Mouse (Mus musculus): ENCODE data around the gene Ankrd54. TPM values are rescaled to one million over a fixed set of nuclear protein-coding genes. Genes with fewer than 3 reads are reported as not detected.

Ankrd54 gene
- total and polyA plus RNA-seq, 2 experiments from 2014 or later: 45.5 to 53.5 TPM

DNA sequence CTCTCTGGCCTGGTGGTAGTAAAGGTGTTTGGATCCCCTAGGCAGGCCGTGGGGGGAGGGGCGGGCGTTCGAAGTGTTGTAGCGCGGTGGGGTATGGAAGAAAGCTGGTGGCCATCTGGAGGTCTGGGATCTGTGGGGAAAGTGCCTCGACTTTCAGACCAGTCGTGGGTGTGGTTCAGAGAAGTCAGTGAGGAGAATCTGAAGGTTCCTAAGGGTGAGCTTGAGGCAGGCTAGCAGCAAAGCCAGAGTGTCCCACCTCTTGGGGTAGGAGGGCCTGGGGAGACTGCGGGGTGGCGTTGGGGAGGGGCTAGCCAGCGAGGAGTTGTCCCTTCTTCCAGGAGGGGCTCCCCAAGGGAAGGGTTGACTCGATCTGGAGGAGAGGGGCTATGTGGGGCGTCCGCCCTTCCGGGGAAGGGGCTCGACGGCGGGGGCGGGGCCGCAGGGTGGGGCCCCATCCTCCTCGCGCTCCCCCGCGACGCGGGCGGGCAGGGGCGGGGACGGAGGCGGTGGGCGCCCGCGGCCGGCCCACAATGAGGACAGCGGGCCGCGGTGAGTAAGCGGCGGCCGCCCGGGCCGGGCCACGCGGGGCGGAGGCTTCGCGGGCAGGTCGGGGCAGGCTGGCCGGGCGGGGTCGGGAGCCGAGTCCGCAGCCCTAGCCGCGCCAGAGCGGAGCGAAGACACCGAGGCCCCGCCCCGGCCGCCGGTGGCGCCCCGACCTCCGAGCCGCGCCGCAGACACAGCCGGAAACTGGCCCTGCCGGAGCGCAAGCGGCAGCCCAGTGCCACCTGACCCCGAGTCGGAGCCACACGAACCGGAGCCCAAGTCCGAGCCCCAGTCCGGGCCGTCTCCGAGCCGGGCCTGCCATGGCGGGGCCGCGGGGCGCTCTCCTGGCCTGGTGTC is 46.0 kb upstream of the Ankrd54 start, which contains the start of gene Micall1:
Micall1 (plus strand) TSS at position 478 of the 900 bp plus-strand sequence.
- 0 out of 2 replicates have a peak, but pooled peaks cover 3% of the 10 kb centered on the region for H3K27me3 ChIP-seq (ENCODE audit: insufficient read depth, low read length)
- 0 out of 2 replicates have a peak, but pooled peaks cover 6% of the 10 kb centered on the region for H3K36me3 ChIP-seq (ENCODE audit: insufficient read depth, low read length)
- H3K4me1 ChIP-seq (ENCODE audit: insufficient read depth, low read length): peaks cover 10% of the 10 kb centered on the region; the same call in 1 of the 2 replicates
- DNase-seq (ENCODE audit: low spot score): peak; percentile 47
- H3K4me2 ChIP-seq (ENCODE audit: low read depth, low read length, poor library complexity, severe bottlenecking): peak within 1 kb of the TSS; percentile 93
- TF ChIP-seq CTCF (IDR thresholded peaks at IDR 0.05): no peak
- peak; percentile 71 for ATAC-seq (ENCODE audit: low FRiP score)
- H3K9me3 ChIP-seq (ENCODE audit: low read length): no peaks in the 10 kb centered on the region
- under 1% methylated on average over 48 of the region's 85 CpGs for whole genome bisulfite sequencing
- H3K27ac ChIP-seq (ENCODE audit: low read depth, low read length): peak within 1 kb of the TSS; percentile 82
- H3K4me3 ChIP-seq (ENCODE audit: low read depth, low read length): peak within 1 kb of the TSS; percentile 87
- H3K9ac ChIP-seq (replicated peaks; ENCODE audit: low read length, poor library complexity, severe bottlenecking): peak within 1 kb of the TSS; percentile 93

DNA sequence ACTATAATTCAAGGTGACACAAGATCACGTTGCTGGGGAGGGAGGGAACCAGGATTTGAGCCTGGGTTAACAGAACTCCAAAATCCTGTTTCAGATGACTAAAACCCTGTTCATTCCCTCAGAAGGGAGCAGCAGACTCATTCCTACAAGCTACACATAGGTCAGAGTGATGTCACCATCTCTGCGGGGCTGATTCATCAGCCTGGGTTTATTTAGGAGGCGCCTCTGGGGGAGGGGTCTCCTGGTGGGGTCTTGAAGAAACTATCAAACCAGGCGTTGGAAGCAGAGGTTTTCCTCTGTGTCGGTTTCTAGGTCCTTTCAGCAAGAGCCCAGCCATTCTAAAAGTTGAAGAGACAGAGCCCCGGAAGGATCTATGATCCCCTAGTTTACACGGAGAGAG is 45.3 kb upstream of the Ankrd54 start:
- Histone ChIP-seq H3K4me3 (ENCODE audit: low read depth, low read length) (peak overlapping the region; percentile 87; the same call in 1 of the 2 replicates), H3K9ac (replicated peaks; ENCODE audit: low read length, poor library complexity, severe bottlenecking) (no peak overlapping the region), H3K36me3 (ENCODE audit: insufficient read depth, low read length) (0 out of 2 replicates have a peak, but pooled peaks cover 3% of the 10 kb centered on the region), H3K9me3 (ENCODE audit: low read length) (no peaks in the 10 kb centered on the region), H3K4me2 (ENCODE audit: low read depth, low read length, poor library complexity, severe bottlenecking) (peak overlapping the region; percentile 93), H3K4me1 (ENCODE audit: insufficient read depth, low read length) (peaks cover 10% of the 10 kb centered on the region; the same call in 1 of the 2 replicates), H3K27ac (ENCODE audit: low read depth, low read length) (no peak overlapping the region; the same call in 1 of the 2 replicates), H3K27me3 (ENCODE audit: insufficient read depth, low read length) (0 out of 2 replicates have a peak, but pooled peaks cover 3% of the 10 kb centered on the region)
- DNase-seq (ENCODE audit: low spot score) (no peak), ATAC-seq (ENCODE audit: low FRiP score) (no peak)
- no peak for TF ChIP-seq CTCF (IDR thresholded peaks at IDR 0.05)
- 24% methylated on average over 7 of the region's 7 CpGs for WGBS

DNA sequence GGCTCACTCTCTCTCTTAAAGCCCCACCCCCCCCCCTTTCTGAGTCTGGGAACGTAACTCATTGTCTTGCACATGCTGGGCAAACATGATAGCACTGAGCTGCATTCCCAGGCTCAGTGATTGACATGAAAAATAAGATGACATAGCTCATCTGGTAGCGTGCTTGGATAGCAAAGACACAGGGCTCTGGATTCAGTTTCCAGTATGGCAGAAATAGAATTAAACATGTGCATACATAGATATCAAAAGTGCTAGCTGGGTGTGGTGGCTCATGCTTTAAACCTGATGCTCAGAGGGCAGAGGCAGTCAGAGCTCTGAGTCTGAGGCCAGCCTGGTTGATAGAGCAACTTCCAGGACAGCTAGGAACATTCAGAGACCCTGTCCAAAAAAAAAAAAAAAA is 43.1 kb upstream of the Ankrd54 start:
- H3K27me3 ChIP-seq (ENCODE audit: insufficient read depth, low read length): 0 out of 2 replicates have a peak, but pooled peaks cover 3% of the 10 kb centered on the region
- no peaks in the 10 kb centered on the region for H3K36me3 ChIP-seq (ENCODE audit: insufficient read depth, low read length)
- ATAC-seq (ENCODE audit: low FRiP score) (no peak), DNase-seq (ENCODE audit: low spot score) (no peak)
- H3K9me3 ChIP-seq (ENCODE audit: low read length): no peaks in the 10 kb centered on the region
- TF ChIP-seq CTCF (IDR thresholded peaks at IDR 0.05): no peak
- H3K4me3 ChIP-seq (ENCODE audit: low read depth, low read length): no peak overlapping the region
- no peak overlapping the region for H3K4me2 ChIP-seq (ENCODE audit: low read depth, low read length, poor library complexity, severe bottlenecking)
- 53% methylated on average over 2 of the region's 2 CpGs for WGBS
- H3K27ac ChIP-seq (ENCODE audit: low read depth, low read length): no peak overlapping the region
- H3K4me1 ChIP-seq (ENCODE audit: insufficient read depth, low read length): peaks cover 4% of the 10 kb centered on the region; the same call in 1 of the 2 replicates
- H3K9ac ChIP-seq (replicated peaks; ENCODE audit: low read length, poor library complexity, severe bottlenecking): no peak overlapping the region

DNA sequence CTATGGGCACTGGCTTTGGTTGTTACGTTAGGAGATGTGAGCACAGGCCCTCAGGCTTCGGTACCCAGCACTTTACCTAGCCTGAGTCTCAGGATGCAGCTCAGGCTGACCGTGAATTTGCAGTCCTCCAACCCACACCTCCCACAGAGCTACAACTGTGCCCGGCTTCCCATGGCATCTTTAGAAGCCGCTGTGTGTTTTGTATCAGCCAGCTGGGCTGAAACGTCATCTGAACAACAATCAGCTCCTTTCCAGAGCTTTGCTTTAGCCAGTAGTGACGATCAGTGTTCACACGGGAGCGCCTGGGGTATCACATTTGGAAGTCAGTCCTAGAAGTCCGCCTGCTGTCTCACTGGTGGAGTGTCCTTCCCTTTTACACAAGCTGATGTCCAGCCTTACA is 40.6 kb upstream of the Ankrd54 start:
- H3K9ac ChIP-seq (replicated peaks; ENCODE audit: low read length, poor library complexity, severe bottlenecking): no peak overlapping the region
- H3K27me3 ChIP-seq (ENCODE audit: insufficient read depth, low read length): 0 out of 2 replicates have a peak, but pooled peaks cover 3% of the 10 kb centered on the region
- DNase-seq (ENCODE audit: low spot score) (no peak), ATAC-seq (ENCODE audit: low FRiP score) (no peak)
- H3K27ac ChIP-seq (ENCODE audit: low read depth, low read length): no peak overlapping the region
- no peaks in the 10 kb centered on the region for H3K9me3 ChIP-seq (ENCODE audit: low read length)
- H3K4me2 ChIP-seq (ENCODE audit: low read depth, low read length, poor library complexity, severe bottlenecking): no peak overlapping the region
- no peak for TF ChIP-seq CTCF (IDR thresholded peaks at IDR 0.05)
- WGBS: 60% methylated on average over 10 of the region's 10 CpGs
- H3K36me3 ChIP-seq (ENCODE audit: insufficient read depth, low read length): no peaks in the 10 kb centered on the region
- H3K4me1 ChIP-seq (ENCODE audit: insufficient read depth, low read length): no peaks in the 10 kb centered on the region
- no peak overlapping the region for H3K4me3 ChIP-seq (ENCODE audit: low read depth, low read length)

DNA sequence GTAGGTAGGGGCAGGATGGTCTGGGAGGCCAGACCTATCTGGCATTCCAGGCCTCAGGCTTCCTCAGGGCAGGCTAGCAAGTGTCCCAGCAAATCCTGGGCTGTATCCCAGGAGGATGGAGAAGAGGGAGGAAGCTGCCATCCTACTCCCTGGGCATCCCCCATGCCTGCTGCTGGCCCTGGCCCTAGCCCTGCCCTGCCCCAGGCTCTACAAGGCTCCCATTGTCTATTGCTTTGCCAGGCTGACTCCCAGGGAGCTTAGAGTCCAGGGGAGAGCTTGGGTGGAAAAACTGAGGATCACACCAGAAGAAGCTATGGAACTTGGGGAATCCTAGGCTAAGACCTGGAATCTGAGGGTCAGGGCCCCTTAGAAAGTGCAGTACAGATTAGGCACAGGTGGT is 38.8 kb upstream of the Ankrd54 start:
- ATAC-seq (ENCODE audit: low FRiP score): no peak
- 0 out of 2 replicates have a peak, but pooled peaks cover under 1% of the 10 kb centered on the region for H3K27me3 ChIP-seq (ENCODE audit: insufficient read depth, low read length)

DNA sequence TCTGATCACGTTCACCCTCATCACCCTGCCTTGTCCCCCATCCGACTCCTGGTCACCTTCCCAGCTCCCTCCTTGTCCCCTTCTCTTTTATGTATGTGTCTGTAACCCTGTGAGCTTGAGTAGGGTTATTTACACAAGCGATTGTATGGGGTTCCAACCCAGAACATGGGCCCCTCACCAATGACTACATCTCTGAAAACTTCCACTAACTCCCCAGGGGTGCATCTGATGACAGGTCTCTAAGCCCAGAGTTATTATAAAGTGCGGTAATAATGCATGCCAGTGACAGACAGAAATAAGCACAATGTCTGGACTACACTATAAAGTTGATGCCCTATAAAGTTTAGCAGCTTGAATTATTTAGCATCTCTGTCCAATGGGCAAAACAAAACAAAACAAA is 37.7 kb upstream of the Ankrd54 start:
- DNase-seq (ENCODE audit: low spot score) (no peak), ATAC-seq (ENCODE audit: low FRiP score) (no peak)
- Histone ChIP-seq H3K4me3 (ENCODE audit: low read depth, low read length) (no peak overlapping the region), H3K9ac (replicated peaks; ENCODE audit: low read length, poor library complexity, severe bottlenecking) (no peak overlapping the region), H3K4me2 (ENCODE audit: low read depth, low read length, poor library complexity, severe bottlenecking) (no peak overlapping the region), H3K4me1 (ENCODE audit: insufficient read depth, low read length) (no peaks in the 10 kb centered on the region), H3K27ac (ENCODE audit: low read depth, low read length) (no peak overlapping the region), H3K36me3 (ENCODE audit: insufficient read depth, low read length) (peaks cover 8% of the 10 kb centered on the region), H3K27me3 (ENCODE audit: insufficient read depth, low read length) (no peaks in the 10 kb centered on the region), H3K9me3 (ENCODE audit: low read length) (no peaks in the 10 kb centered on the region)
- no peak for TF ChIP-seq CTCF (IDR thresholded peaks at IDR 0.05)
- 75% methylated on average over 4 of the region's 4 CpGs for WGBS

More for the DNA sequence above, 38.8 kb upstream of the Ankrd54 start:
- Histone ChIP-seq H3K4me1 (ENCODE audit: insufficient read depth, low read length) (no peaks in the 10 kb centered on the region), H3K9ac (replicated peaks; ENCODE audit: low read length, poor library complexity, severe bottlenecking) (0 out of 2 replicates have a peak overlapping the region, but pooled peaks have one; percentile 33), H3K9me3 (ENCODE audit: low read length) (no peaks in the 10 kb centered on the region), H3K36me3 (ENCODE audit: insufficient read depth, low read length) (no peaks in the 10 kb centered on the region), H3K27ac (ENCODE audit: low read depth, low read length) (no peak overlapping the region), H3K4me3 (ENCODE audit: low read depth, low read length) (no peak overlapping the region), H3K4me2 (ENCODE audit: low read depth, low read length, poor library complexity, severe bottlenecking) (no peak overlapping the region)
- no peak for TF ChIP-seq CTCF (IDR thresholded peaks at IDR 0.05)
- no peak for DNase-seq (ENCODE audit: low spot score)

Data from midbrain, postnatal 0 days (tissue).